Mouse (Mus musculus) gastrocnemius, postnatal 10 days (tissue): ENCODE measurements around the gene Kif1a. TPM values are rescaled to one million over a fixed set of nuclear protein-coding genes. Genes with fewer than 3 reads are reported as not detected.
A peak's percentile ranks its signal among the peaks of the same experiment; 100 is the strongest.

Source experiments
- DNase-seq: peaks from one replicate; pipeline ENCODE4 v3.0.0; 2021; ENCODE audit warnings: mixed read lengths
- long read RNA-seq, 2 experiments: library from polyadenylated mRNA; stranded (forward); transcript quantifications; one replicate each; pipeline ENCODE4 v2.0.0; 2021
- total RNA-seq, 2 experiments: library from RNA; stranded (reverse); gene quantifications; 2 replicates each; pipeline ENCODE4 v1.2.3; 2021

The Kif1a gene
- 1 to 10 TPM; 4.7 to 6.3 TPM for total RNA-seq
- long read RNA-seq, experiment 1, partial matches to known transcripts, result 1 of 1 reads
- long read RNA-seq, experiment 1, other reads (novel, unspliced or antisense), result 0 of 1 reads
- long read RNA-seq, experiment 2, partial matches to known transcripts, result 0 of 3 reads
- long read RNA-seq, experiment 2, other reads (novel, unspliced or antisense), result 3 of 3 reads

DNA sequence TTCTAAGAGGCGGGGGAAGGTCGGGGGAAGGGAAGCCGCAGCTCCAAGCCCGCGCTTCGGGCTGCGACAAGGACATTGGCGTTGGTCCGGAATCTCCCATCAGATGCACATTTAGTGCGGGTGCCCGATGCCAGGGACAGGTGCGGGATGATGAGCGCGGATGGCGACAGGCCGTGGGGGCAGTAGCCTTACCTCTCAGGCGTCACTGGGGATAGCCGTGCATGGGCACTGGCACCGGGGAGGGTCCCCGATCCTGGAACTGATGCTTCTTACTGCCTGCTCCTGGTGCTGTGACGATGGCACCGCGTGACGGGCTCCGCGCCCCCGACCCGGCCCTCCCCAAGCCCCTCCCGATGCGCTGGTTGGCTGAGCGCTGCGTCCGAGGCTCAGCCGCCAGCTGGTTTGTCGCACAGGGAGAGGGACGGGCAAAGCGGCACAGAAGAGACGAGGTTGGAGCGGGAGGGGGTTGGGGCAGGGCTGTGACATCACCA is at the start of gene Kif1a:
Kif1a (minus strand) TSS at position 381 of the 491 bp plus-strand sequence.
- DNase-seq, result no peak

DNA sequence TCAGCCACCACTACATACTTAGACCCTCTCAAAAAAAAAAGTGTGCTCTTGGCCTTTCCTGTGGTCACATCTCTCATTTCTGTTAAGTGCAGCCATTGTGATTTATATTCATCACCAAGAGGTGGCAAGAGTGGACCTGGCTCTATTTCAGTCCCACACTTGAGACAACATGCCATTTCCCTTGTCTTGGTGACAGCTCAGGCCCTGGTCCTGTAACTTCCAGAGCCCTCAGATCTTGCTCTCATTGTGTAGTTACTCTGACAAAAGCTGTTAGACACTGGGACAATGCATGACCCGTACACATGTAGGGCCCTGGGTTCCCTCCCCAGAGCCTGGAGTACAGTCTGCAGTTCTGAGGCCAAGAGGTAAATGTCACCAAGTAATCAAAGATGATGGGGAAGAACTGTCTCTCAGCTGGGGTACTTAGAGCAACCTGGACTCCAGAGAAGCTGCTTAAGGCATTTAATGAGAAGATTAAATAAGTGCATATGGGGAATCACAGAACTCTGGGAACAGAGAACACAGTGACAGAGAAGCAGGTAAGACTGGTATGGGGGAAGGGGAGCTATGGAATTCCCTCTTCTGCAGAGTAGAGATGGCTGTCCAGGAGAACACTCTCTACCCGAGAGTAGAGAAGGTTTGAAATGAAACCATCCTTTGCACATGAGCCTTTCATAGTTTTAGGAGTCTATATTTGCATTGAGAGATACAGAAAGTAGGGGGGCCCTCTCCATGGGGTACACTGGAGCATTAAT is 49.3 kb upstream of the Kif1a start:
- DNase-seq, result no peak

DNA sequence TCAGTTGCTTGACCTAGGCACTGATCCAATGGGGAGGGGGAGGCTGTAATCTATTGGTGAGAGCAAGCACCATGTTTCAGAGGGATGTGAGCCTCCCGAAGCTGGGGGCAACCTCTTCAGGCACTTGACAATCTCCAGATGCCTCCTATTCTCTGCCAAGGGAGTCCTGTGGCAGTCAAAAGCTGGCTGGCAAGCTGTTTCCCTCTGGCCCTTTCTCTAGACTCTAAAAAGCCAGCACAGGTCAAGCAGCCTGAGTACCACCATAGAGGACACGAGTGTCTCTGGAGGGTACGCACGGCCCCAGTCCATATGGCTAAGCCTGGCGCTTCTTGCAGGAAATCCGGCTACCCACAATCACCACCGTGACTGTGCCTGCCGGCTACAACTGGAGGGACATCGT is 42.4 kb upstream of the Kif1a start:
- no peak for DNase-seq

DNA sequence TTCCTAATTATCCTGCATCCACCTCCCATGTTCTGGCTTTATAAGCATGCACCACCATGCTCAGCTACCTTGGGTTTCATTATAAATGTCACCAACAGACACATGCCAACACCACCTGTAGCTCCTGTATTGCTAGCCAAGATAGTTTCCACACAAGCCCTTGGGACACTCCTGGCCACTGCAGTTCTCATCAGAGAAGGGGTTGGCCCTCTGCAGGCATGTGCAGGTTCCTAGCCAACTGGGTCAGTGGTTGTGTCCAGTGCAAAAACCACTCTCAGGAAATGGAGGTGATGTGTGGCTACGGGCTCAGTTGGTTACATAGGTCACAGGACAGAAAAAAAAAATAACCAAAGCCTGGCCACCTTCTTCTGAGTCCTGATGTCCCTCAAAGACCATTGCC is 41.1 kb upstream of the Kif1a start:
- no peak for DNase-seq

DNA sequence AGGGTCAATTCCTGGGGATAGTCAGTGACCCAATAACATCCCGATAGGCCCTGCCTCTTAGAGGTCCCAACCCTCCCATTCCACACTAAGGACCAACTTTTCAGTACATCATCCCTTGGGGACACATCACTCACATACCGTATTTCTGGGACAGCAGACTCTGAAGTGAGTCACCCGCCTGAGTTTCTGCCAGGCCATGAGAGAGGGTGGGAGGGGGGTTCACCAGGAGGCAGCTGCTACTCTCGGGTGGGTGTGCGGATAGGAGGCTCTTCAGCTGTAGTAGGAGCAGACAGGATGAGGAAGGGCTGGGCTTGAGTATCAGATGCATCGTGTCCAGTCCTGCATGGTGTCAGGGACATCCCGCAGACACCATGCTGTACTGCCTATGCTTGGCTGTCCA is 38.0 kb upstream of the Kif1a start:
- no peak for DNase-seq

- no peak for DNase-seq
Observed at GRCm38 (mm10) chr1:93138534-93138933, 36.8 kb upstream of the Kif1a start.

DNA sequence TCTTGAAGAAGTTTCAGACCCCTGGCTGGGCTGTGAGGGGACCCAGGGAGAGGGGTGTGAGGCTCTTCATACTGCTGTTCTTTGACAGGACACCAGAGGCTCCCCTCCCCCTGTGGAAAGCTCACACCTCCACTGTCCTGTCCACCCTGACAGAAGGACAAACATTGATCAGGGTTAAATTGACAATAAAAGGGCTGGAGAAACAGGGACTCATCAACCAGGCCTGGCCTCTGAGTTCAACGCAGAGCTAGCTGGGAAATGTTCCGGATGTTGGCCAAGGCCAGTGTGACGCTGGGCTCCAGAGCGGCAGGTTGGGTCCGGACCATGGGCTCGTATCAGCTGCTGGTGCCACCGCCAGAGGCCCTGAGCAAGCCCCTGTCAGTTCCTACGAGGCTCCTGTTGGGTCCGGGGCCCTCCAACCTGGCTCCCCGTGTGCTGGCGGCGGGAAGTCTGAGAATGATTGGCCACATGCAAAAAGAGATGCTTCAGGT is 33.3 kb upstream of the Kif1a start, which contains the start of gene Agxt:
Agxt (plus strand) TSS at position 205 of the 491 bp plus-strand sequence.
- no peak for DNase-seq

DNA sequence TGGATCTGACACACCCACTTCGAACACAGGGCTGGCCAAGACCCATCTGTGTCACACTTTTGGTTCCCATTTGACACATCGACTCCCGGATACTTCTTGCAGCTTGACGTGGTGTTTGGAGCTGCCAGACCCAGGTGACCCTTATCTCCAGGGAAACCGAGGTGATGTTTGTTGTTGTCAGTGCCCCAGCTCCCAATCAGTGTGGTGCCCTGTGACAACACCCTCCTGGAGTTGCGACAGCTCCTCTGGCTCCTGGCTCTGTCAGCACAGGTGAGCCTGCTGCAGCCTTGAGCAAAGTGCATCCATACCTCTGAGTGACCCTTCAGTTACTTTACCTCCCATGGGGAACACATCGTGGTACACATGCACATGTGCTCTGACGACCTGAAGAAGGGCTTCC is 30.9 kb upstream of the Kif1a start:
- no peak for DNase-seq

DNA sequence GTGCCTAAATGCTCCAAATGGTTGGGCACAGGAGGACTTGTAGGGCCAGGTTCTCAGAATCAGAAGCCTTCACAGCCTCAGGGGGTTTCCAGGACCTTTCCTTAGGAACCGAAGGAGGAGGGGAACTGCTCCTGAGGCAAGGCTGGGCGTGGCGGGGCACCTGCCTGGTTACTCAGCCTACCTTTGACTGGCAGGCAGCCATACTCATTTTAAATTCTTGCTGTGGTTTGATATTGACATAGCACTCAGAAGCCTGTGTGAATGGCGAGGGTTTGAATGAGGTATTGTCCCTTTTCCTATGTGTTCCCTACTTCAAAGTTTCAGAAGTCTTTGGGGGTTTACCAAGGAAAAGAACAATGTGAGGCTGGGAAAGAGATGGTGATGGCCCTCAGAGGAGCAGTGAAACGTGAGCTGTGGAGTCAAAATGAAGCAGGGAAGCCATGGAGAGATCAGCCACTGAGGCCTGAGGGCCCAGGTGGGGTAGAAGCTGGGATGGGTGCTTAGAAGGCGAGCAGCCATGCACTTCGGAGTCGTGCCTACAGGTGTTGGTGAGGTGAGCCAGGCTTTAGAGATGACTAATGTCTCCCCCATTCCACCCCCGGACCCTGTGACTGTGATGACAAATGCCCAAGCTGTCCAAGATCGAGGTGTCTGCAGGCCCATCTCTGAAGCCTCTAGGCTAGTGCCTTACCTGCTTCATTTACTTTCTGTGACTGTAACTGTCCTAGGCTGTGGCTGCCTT is 28.7 kb upstream of the Kif1a start:
- DNase-seq, result no peak

- DNase-seq, result peak; percentile 53
Observed at GRCm38 (mm10) chr1:93128710-93129349, 27.1 kb upstream of the Kif1a start.

DNA sequence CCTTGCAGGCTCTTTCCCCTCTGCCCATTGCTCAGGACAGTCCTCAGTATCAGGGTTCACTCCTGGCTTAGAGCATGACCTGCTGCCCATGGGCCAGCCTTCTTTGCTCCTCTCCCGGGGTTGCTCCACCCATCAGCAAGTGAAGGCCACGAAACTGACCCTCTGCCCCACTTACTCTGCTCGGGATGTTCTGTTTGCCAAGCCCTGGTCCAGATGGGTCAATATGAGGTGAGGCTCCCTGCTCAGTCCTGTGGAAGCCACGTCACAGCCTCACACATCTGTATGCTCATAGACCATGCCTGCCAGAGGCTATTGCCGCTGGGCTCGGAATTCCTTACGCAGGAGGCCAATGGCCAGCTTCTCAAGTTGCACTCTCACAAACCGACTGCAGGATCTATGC is 26.5 kb upstream of the Kif1a start:
- no peak for DNase-seq

- no peak for DNase-seq
Observed at GRCm38 (mm10) chr1:93125256-93125655, 23.5 kb upstream of the Kif1a start.

DNA sequence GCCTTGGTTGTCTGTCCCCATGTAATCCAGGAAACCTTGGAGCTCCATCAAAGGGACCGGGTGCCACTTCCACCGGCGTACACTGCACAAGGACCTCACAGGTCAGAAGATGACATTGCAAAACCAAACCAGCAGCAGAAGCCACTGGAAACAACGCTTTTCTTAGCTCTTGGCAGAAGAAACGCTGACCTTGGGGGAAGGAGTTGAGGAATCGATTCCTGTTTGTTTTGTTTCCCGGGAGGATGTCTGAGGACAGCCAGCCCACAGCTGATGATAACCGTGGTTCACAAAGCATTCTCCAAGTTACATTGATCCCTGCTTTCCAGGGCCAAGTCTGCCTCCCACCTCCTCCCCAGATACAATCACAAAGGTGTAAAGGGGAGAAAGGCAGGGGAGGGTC is 22.3 kb upstream of the Kif1a start:
- DNase-seq, result no peak

DNA sequence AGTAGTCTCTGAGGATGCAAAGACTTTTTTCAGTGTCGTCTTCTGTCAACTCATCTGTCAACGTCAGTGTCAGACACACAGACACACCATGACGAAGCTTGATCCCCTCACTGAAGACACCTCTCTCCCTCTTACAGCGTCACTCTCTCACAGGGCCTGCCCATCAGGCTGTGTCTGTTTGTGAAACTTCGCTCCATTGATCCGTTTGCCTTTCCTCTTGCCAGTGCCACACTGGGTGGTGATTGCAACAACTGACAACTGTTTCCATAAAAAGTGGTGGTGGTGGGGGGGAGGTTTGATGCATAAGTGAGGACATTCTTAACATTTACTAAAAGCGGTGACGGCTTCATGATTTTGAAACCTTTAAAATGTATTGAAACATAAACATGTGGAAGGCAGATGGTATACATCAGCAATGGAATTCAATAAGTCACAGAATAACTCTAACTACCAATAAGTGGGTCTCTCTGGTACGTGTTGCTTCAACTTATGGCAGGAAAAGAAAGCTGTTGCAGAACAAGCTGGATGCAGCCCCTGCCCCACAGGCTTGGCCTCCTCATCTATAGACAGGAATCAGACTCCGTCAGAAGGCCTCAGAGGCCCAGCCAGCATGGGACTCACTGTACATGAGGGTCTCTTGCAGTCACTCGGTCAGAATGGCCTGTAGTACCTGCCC is 21.6 kb upstream of the Kif1a start:
- no peak for DNase-seq

GRCm38 (mm10) chr1:93118816-93119215 is 17.1 kb upstream of the Kif1a start:
- no peak for DNase-seq

DNA sequence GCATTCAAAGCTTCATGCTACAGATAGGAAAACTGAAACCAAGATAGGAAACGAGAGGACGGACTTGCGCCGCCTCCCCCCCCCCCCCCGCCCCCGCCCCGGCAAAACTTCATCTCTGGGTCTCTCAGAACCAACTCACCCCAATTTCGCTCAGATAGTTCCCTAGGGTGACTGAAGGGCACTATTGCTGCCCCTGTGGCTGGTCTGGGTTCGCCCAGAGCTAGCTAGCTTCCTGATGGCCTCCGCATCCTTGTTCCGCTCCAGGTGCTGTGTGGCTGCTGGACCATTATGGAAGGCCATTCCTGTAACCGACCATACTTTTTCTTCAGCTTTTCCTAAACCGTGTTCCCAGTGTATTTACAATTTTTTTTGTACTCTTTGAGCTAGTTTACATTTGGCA is 13.7 kb upstream of the Kif1a start:
- DNase-seq, result no peak

GRCm38 (mm10) chr1:93114713-93115463 is 13.1 kb upstream of the Kif1a start:
- DNase-seq, result peak; percentile 38

- DNase-seq, result no peak
Observed at GRCm38 (mm10) chr1:93102700-93103099, 949 bp upstream of the Kif1a start.

DNA sequence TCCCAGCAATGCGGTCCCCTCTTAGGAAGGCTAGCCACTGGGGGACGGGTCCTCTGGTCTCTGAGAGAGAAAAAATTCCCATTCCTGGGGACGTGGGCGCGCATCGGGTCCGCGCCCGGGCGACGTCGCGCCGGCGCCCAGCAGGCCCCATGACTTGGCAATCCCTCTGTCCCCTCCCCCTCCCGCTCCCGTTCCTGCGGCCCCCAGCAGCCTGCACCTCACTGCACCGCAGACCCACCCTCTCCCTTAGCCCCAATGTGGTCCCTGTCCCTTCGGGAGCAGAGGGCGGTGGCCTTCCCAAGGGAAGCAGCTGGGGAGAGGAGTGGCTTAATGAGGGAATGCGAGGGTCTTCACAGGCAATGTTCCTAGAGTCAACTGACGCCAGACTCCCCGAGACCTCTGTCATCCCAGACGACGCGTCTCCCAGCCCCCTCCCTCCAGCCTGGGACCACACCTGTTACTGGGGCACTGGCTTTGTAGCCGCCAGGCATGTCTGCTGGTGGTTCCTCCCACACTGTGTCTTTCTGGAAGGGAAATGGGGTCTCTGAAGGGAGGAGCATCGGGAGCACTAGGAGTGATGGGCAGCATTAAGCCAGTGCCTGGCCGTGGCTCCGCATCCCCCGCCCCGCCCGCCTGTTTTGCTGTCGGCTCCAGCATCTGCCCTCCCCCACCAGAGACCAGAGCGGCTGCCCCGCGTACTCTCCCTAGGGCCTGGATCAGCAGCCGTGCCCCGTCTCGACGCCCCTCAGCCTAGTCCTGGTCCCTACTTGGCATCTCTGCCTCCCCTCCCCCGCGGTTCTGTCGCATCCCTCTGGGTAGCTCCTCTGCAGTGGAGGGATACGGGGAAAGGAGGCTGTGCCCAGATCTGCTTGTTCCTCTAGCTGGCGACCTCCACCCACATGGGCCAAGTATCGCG is 917 bp downstream of the Kif1a start:
- no peak for DNase-seq

- peak; percentile 30 for DNase-seq
Observed at GRCm38 (mm10) chr1:93100243-93100575, 1.5 kb downstream of the Kif1a start.
